Mouse (Mus musculus) midbrain, embryonic 10.5 days (tissue): ENCODE data around the gene Cyp1b1. TPM values are rescaled to one million over a fixed set of nuclear protein-coding genes. Genes with fewer than 3 reads are reported as not detected.

Experiments
- DNase-seq: peaks from one replicate; pipeline ENCODE4 v3.0.0-alpha.2; 2017; ENCODE audit warnings: low spot score
- H3K27ac ChIP-seq: fragments of 300-500 bp; sonication (generic); replicated peaks from 2 replicates; pipeline ENCODE4 v1.5.1; 2016; ENCODE audit warnings: mild to moderate bottlenecking
- H3K27me3 ChIP-seq: fragments of 300-500 bp; sonication (generic); 2 replicates; pipeline ENCODE4 v1.6.1; 2016; ENCODE audit warnings: low read depth, mild to moderate bottlenecking; ENCODE audit not compliant: poor library complexity, severe bottlenecking
- H3K36me3 ChIP-seq: fragments of 300-500 bp; sonication (generic); 2 replicates; pipeline ENCODE4 v1.6.1; 2016; ENCODE audit warnings: mild to moderate bottlenecking, moderate library complexity
- H3K4me1 ChIP-seq: fragments of 300-500 bp; sonication (generic); 2 replicates; pipeline ENCODE4 v1.6.1; 2016
- H3K4me3 ChIP-seq: fragments of 300-500 bp; sonication (generic); 2 replicates; pipeline ENCODE4 v1.5.1; 2016; ENCODE audit warnings: mild to moderate bottlenecking, moderate library complexity
- H3K9me3 ChIP-seq: fragments of 300-500 bp; sonication (generic); replicated peaks from 2 replicates; pipeline ENCODE4 v1.6.1; 2016; ENCODE audit warnings: mild to moderate bottlenecking
- WGBS: fragments of 180-500 bp; shearing (Covaris S2); methylation state at CpG from one replicate; pipeline ENCODE4 v1.1.7; 2016; 5-methylcytosine and 5-hydroxymethylcytosine counted together
- polyA plus RNA-seq: library from polyadenylated mRNA; unstranded; fragments of >200 nt; fragmentation: Nextera tagmentation; extraction: Ambion mirVana; gene quantifications from 2 replicates; pipeline ENCODE4 v1.2.1, GENCODE M21; 2016

Cyp1b1 gene
- polyA plus RNA-seq, 1 experiment from 2014 or later: 1.5 TPM

GRCm38 (mm10) chr17:79661387-79661786 lies 53.5 kb downstream of the Cyp1b1 start:
- Histone ChIP-seq H3K27ac (no peak overlapping the region), H3K27me3 (no peaks in the 10 kb centered on the region), H3K36me3 (no peaks in the 10 kb centered on the region), H3K4me3 (no peak overlapping the region), H3K4me1 (no peaks in the 10 kb centered on the region), H3K9me3 (no peaks in the 10 kb centered on the region)
- WGBS: 51% methylated on average over 7 of the region's 7 CpGs
- DNase-seq: peak; percentile 62

GRCm38 (mm10) chr17:79658863-79659262 lies 56.0 kb downstream of the Cyp1b1 start:
- DNase-seq: no peak
- WGBS: 88% methylated on average over 8 of the region's 8 CpGs
- H3K36me3 ChIP-seq: no peaks in the 10 kb centered on the region
- no peak overlapping the region for H3K4me3 ChIP-seq
- H3K9me3 ChIP-seq: no peaks in the 10 kb centered on the region
- H3K27me3 ChIP-seq: no peaks in the 10 kb centered on the region
- no peaks in the 10 kb centered on the region for H3K4me1 ChIP-seq
- no peak overlapping the region for H3K27ac ChIP-seq

GRCm38 (mm10) chr17:79658452-79658851 lies 56.4 kb downstream of the Cyp1b1 start:
- no peaks in the 10 kb centered on the region for H3K4me1 ChIP-seq
- no peaks in the 10 kb centered on the region for H3K36me3 ChIP-seq
- WGBS: 65% methylated on average over 3 of the region's 3 CpGs
- H3K9me3 ChIP-seq: no peaks in the 10 kb centered on the region
- no peak overlapping the region for H3K4me3 ChIP-seq
- DNase-seq: no peak
- H3K27ac ChIP-seq: no peak overlapping the region
- no peaks in the 10 kb centered on the region for H3K27me3 ChIP-seq

- Histone ChIP-seq H3K4me3 (no peak overlapping the region), H3K9me3 (no peaks in the 10 kb centered on the region), H3K27me3 (no peaks in the 10 kb centered on the region), H3K36me3 (no peaks in the 10 kb centered on the region), H3K27ac (no peak overlapping the region), H3K4me1 (no peaks in the 10 kb centered on the region)
- DNase-seq: no peak
- WGBS: 77% methylated on average over 9 of the region's 9 CpGs
These were observed 57.1 kb downstream of the Cyp1b1 start for GRCm38 (mm10) chr17:79657785-79658184.

GRCm38 (mm10) chr17:79654187-79654586 lies 60.7 kb downstream of the Cyp1b1 start:
- H3K9me3 ChIP-seq: no peaks in the 10 kb centered on the region
- no peak overlapping the region for H3K4me3 ChIP-seq
- DNase-seq: no peak
- H3K27ac ChIP-seq: no peak overlapping the region
- 59% methylated on average over 3 of the region's 3 CpGs for WGBS
- H3K36me3 ChIP-seq: no peaks in the 10 kb centered on the region
- no peaks in the 10 kb centered on the region for H3K4me1 ChIP-seq
- no peaks in the 10 kb centered on the region for H3K27me3 ChIP-seq

- WGBS: 76% methylated on average over 1 of the region's 1 CpGs
- no peaks in the 10 kb centered on the region for H3K4me1 ChIP-seq
These were observed 61.7 kb downstream of the Cyp1b1 start for GRCm38 (mm10) chr17:79653171-79653570.

More at GRCm38 (mm10) chr17:79653171-79653570, 61.7 kb downstream of the Cyp1b1 start:
- no peaks in the 10 kb centered on the region for H3K36me3 ChIP-seq
- H3K4me3 ChIP-seq: no peak overlapping the region
- no peaks in the 10 kb centered on the region for H3K9me3 ChIP-seq
- no peak overlapping the region for H3K27ac ChIP-seq
- H3K27me3 ChIP-seq: no peaks in the 10 kb centered on the region
- DNase-seq: no peak

Other genes starting within 250 kb of the Cyp1b1 start
- 3.8 and 5.0 TPM in 2 replicates for gene Rmdn2, start 103.2 kb downstream of the Cyp1b1 start, polyA plus RNA-seq
- gene Atl2, start 181.1 kb upstream of the Cyp1b1 start, polyA plus RNA-seq: 36.2 and 37.7 TPM in 2 replicates